Mouse (Mus musculus) c-Kit-negative CD71-positive TER-119-positive erythroid progenitor cells, embryonic 14.5 days (primary cell): ENCODE data around the gene Trmt13.
"Not testable (repeated sequence)": the region's sequence is repeated elsewhere in the genome, so short reads cannot be mapped to it uniquely, and the experiment has no call there.

ENCODE experiments used
- DNase-seq: peaks from one replicate; pipeline ENCODE4 v3.0.0-alpha.2; 2013; ENCODE audit warnings: low read depth, low spot score

Gene Trmt13

GRCm38 (mm10) chr3:116634091-116634490 is 19.7 kb upstream of the Trmt13 start:
- no peak for DNase-seq

DNA sequence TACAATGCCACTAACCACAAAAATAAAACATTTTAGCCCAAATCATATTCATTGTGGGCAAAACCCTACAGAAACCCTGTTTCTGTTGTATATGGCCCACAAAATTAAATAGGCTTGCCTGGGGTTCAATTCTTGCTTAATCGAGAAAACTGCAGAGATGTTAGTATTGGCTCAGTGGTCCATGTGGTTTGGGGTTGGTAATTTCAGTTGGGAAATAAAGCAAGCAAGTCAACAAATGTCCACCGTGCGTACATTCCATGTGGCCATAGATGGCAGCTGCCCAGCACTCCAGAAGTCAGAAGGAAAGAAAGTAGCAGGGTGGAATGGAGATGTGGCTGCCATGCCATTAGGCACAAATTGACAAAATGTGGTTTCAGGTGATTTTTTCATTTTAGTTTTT is 18.6 kb upstream of the Trmt13 start:
- no peak for DNase-seq

DNA sequence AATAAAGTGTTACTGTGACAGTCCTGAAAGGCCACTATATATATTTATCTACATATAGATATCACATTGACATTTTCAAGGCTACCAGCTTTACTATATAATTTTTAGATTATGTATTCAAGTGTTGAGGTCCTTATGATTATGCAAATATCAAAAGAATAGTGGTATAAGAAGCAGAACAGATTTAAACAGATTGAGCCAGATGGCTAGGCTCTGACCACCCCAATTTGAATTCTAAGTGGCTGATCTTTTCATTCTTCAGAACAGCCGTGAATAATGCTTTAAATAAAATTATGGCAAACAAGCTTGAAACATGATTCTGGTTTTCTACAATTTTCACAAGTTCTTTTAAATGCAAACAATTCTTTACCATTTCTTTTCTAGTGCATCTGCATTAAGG is 17.1 kb upstream of the Trmt13 start:
- no peak for DNase-seq

DNA sequence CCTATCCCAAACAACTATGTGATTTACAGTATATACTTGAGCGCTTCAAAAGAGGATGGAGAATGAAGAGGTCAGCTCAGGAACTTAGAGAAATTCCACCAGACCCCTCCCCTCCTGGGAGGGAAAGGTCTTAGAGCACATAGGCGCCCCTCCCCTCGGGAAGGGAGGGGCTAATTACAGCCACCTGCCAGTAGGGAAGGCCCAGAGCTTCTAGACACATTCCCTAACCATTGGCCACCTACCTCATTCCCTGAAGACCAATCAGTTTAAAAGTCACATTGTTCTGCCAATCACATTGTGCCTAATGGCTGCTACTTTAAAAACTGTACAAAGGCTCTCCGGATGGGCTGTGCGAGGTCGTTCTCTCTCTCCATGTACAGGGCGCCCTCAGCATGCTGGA is 8.3 kb upstream of the Trmt13 start:
- no peak for DNase-seq

DNA sequence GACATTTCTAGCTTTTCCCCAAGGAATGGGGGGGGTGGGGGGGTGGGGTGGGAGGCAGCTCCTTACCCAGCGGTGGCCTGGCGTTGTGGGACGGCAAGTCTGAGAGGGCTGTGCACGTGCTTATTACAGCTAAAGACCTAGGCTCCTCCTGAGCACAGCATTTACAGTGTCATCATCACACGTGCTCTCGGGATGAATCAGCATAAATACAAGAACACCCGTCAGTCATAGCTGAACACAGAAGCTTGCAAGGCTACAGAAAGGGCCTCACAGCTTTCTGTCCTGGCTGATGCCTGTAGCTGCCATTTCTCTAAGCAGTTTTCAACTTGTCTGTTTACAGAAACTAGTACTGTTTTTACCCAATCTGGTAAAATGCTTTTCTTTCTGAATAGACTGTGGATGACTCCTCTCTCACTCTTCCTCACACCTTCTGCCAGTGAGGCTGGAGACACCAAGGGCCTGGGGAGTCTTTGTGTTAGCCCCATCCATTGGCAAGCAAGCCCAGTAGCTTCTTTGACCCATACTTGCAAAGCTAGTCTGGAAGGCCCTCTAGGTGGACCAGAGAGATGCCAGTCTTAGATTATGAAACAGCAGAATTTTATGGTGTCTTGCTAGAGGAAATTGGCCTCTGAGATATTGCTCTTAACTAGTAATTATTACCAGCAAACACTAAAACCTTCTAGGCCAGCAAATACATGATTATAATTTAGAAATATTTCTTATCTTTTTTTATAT is 6.4 kb upstream of the Trmt13 start:
- peak; percentile 57 for DNase-seq

GRCm38 (mm10) chr3:116618855-116619254 is 4.5 kb upstream of the Trmt13 start:
- DNase-seq = no peak

DNA sequence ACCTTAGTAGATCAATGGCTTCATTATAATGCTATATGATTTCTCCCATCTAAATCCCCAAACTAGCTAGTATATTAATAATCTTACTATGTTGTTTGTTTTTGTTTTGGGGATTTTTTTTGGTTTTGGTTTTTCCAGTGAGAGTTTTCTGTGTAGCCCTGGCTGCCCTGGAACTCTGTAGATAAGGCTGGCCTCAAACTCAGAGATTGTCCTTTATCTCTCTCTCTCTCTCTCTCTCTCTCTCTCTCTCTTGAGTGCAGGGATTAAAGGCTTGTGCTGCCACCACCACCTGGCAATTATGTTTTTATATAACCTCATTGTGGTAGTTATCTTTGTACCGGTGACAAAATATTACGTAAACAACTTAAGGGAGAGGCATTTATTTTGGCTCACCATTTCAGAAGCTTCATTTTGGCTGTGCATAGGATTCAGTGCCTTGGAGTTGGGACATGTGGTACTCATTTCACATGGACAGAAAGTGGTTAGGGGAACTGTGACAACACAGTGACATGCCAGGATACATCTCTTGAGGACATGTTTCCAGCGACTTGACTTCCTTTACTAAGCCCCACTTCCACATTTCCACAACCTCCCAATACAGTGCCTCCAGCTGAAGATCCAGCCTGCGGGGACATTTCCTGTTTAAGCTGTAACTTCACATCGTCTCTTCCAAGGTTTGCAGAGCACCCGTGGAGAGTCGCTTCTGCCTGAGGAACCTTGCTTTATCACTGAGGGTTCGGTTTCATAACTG is 1.1 kb upstream of the Trmt13 start:
- DNase-seq = no peak

DNA sequence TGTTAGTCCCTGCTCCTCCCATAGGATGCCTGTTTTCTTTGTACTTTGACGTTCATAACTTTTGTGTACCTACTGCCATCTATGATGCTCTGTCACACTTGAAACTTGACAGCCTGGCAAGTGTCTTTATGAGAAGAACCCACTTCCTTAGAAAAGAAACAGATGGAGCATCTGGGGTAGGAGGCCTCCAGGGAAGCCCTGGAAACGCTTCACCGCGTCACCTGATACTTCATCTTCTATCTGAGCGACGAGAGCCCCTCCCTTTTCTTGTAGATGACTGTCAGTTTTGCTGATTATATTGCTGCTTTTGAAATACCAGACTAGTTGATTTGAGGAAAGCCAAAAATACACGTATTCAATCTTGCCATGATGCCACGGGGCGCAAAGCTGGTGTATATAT is 9.8 kb downstream of the Trmt13 start:
- DNase-seq = no peak

GRCm38 (mm10) chr3:116601781-116602180 is 12.6 kb downstream of the Trmt13 start:
- no peak for DNase-seq

- DNase-seq = no peak
Measured at GRCm38 (mm10) chr3:116601005-116601404, 13.4 kb downstream of the Trmt13 start.

DNA sequence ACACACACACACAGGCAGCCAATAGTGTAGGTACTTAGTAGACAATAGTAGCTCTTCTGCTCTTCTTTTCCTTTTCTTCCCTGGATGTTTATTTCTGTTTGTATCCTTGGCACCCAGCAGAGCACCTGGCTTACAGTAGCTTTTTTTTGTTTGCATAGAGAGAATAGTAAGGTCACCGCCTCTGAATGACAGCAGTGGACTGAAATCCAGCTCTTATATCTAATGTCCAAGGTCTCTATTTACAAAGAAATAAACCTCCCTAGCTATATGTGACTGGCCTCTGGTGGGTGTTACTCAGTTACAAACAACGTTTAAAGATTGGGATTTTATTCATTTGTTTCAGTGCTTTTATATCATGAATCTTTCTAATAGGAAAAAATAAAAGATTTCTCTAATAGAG is 14.7 kb downstream of the Trmt13 start:
- DNase-seq = no peak

DNA sequence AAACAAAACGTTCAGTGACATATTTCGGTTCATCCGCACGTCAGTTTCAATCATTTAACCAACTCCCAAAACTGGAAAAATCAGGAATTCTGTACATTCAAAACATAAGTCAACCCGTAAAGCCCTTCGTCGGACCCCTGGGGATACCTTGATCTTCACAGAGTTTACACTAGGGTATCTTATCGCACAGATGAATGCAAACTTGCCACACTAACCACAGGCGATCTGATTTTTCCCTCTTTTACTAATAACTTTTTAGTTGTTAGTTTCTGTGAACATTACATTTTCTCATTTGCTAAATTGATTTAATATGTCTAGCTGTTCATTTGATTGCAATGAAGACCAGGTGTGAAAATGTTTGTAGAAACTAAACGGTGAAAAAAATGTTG is 18.8 kb downstream of the Trmt13 start:
- DNase-seq = peak; percentile 30

- peak; percentile 96 for DNase-seq
Measured at GRCm38 (mm10) chr3:116594728-116595602, 19.4 kb downstream of the Trmt13 start, which contains the start of gene Sass6. TSS of gene Sass6 (plus strand) at chr3:116594982.

GRCm38 (mm10) chr3:116594076-116594727 is 20.2 kb downstream of the Trmt13 start:
- no peak for DNase-seq

DNA sequence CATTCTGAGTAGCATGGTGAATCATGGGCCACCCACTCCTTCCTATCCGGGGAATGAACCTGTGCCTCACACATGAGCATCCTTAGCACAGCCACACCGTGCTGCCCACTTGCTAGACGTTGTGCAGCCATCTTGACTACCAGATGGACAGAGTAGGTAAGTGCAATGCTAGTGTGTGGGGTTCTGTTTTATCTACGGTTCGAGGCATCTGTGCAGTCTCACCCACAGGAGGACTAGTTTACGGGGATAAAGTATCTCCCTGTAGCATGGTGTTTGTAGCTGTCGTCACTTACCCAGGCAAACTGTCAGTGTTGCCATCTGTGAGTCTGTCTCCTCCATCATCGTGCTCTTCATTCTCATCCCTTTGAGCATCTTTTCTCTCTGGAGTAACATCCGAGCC is 32.2 kb downstream of the Trmt13 start:
- DNase-seq = no peak

DNA sequence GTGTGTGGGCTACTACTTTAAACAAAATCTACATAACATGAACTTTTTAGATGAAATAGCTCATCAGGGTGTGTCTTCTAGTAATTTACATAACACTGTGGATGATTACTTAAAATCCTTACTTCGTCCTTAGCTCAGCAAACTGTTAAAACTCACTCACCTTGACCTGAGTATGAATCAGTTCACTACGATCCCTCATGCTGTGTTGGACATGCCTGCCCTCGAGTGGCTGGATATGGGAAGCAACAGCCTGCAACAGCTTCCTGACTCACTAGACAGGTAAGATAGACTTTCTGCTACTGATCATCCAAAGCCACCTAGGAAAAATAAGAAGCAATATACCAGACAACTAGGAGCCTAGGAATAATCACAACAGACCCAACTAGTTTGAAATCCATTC is 37.1 kb downstream of the Trmt13 start:
- no peak for DNase-seq

GRCm38 (mm10) chr3:116570628-116571027 is 43.8 kb downstream of the Trmt13 start:
- DNase-seq = no peak

GRCm38 (mm10) chr3:116563095-116563492 is 51.3 kb downstream of the Trmt13 start:
- no peak for DNase-seq

DNA sequence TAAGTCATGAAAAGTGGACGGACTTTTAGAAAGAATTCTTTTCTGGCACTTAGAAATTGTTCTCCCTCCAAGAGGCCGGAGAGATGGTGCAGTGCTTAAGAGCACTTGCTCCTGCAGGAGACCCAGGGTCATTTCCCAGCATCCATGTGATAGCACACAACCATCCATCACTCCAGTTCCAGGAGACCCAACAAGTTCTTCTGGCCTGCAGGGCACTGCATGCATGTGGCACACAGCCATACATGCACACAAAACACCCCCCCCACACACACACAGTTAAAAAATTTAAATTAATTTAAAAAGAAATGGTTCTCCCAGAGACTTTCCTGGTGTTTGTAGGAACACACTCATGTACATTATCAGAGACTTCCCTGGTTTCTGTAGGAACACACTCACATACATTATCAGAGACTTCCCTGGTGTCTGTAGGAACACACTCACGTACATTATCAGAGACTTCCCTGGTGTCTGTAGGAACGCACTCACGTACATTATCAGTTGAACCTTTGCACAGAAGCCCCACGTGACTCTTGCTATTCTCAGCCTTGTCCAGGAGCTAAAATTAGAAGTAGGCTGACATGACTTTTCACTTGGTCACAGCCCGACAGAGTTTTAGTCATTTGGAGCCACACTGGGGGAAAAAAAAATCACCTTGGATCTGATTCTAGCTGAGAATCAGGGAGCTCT is 51.8 kb downstream of the Trmt13 start, which contains the start of gene Lrrc39:
Lrrc39 (plus strand) TSS at position 566 of the 687 bp plus-strand sequence.
- peak; percentile 67 for DNase-seq

- not testable (repeated sequence) for DNase-seq
Measured at GRCm38 (mm10) chr3:116561315-116561714, 53.1 kb downstream of the Trmt13 start.

DNA sequence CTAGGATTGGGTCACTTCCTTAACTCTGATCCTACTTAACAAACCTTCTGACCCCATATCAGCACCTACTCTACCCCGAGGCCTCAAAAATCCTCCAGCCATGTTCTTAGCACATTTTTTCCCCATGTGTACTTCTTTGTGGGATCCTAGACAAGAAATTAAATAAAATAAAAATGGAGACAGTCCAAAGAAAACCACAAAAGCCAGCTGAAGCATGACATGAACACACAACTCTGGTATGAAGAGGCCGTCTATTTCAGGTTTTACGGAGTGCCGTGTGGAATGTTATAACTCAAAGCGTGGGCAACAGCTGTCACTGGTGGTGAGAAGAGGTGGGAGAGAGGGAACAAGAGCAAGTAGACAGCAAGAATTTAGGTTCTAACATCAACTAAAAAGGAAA is 63.0 kb downstream of the Trmt13 start:
- no peak for DNase-seq
